Mouse (Mus musculus): ENCODE results near the gene Zfp148.
"Not testable (repeated sequence)": the region's sequence is repeated elsewhere in the genome, so short reads cannot be mapped to it uniquely, and the experiment has no call there.

The Zfp148 gene

DNA sequence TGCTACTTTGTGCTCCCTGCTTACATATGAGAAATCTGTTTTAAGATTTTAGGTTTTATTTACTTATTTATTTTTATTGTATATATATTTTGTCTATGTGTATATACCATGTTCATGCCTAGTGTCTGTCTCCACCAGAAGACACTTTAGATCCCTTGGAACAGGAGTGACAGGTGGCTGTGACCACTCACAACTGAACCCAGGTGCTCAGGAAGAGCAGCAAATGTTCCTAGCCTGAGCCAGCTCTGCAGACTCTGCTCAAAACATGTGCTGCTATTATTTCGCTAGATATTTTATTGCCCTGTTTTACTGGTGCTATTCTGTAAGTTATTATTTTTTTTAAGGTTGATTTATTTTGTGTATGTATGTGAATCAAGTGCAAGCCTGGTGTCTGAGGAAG is 78.5 kb downstream of the Zfp148 start:
- no peak for DNase-seq (ENCODE audit: low read depth in 2 of 2, low spot score in 2 of 2)

DNA sequence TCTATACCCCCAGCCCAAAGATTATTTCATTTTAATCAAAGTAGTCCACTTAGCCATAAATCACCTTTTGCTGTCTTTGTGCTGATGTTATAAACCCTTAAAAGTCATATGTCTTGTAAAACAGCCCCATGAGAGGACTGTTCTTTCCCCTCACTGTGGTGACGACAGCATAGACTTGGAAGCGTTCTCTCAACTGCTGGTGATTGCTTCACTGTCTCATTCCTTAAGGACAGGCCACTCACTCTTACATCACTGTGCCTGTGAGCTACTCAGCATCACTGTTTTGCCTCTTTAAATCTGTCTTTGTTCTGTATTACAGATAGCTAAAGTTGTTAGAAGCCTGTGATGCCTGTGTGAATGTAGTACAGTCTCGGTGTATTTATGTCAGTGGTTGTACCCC is 80.8 kb downstream of the Zfp148 start:
- no peak for DNase-seq (ENCODE audit: low read depth in 2 of 2, low spot score in 2 of 2)

DNA sequence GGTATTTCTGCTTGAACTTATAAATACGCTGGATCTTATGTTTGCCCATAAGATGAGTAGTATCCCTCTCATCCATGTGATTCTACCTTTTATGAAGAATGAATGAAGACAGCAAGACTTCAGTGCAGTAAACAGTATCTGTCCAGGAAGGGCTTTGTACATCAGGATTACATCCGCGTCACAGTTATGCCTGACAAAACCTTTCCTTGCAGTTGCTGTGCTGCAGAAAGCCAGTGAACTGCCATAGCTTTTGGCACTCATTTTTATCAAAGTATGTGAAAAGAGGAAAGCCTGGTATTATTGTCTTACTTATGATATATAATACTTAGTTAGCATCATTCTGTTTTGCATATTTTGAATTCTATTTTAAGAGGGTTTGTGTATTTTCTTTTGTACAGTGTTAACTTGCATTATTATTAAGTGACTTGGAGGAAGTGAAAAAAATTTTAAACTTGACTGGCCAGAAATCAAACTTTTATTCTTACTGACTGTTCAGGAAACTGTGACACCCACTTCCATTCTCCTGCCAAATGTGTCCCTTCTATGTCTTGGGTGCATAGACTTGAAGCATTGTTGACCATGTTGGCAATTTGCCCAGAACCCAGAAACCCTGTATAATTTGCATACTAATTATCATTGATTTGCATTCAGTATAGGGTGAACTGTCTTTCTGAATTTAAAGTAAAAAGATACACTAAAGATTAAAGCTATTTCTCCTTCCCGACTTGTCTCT is 84.0 kb downstream of the Zfp148 start:
- DNase-seq (ENCODE audit: low read depth in 2 of 2, low spot score in 2 of 2), result no peak

DNA sequence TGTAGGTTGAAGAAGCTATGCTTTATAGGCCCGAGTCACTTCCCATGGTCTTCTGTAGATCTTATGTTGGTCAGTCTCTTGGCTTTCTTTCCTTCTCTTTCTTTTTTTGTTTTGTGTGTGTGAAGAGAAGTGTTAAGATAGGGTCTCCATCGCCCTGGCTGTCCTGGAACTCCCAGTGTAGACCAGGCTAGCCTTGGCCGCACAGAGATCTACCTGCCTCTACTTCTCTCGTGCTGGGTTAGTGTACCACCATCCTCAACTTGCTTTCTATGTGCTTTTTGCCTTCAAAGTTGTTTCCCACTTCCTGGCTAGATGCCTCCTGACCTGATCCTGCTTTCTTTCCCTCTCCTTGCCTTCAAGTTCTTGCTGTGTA is 84.6 kb downstream of the Zfp148 start:
- DNase-seq (ENCODE audit: low read depth in 2 of 2, low spot score in 2 of 2), result no peak

DNA sequence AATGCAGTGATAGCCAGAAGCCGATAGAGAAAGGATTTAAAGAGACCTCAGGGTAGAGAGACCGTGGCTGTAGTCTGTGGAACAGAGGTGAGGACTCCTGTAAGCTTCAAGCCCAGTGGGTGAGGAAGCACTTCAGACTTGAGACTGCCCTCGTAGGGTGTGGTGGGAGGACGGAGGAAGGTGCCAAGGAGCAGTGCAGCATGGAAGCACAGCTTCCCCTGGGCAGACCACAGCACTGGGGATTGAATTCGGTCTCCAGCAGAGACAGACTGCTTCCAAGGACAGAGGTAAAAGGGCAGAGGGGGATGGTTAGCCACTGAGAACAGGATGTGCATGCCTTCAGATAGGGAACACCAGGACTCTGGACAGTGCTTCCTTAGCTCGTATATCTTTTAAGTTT is 86.8 kb downstream of the Zfp148 start:
- DNase-seq (ENCODE audit: low read depth in 2 of 2, low spot score in 2 of 2), result no peak

DNA sequence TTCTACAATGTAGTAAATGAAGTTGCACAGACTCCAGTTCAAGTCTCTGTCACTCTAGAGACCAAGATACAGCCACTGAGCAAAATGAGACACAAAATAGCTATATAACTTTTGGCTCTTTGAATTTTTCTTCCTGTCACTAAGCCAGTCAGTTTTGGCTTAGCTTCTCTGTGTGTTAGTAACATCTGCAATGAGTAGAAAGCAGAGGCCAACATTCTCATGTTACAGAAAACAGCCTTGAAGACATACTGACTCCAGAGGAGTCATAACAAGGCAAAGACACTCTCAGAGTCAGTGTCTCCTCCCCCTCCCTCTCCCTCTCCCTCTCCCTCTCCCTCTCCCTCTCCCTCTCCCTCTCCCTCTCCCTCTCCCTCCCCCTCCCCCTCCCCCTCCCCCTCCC is 89.3 kb downstream of the Zfp148 start:
- DNase-seq (ENCODE audit: low read depth in 2 of 2, low spot score in 2 of 2), result no peak

DNA sequence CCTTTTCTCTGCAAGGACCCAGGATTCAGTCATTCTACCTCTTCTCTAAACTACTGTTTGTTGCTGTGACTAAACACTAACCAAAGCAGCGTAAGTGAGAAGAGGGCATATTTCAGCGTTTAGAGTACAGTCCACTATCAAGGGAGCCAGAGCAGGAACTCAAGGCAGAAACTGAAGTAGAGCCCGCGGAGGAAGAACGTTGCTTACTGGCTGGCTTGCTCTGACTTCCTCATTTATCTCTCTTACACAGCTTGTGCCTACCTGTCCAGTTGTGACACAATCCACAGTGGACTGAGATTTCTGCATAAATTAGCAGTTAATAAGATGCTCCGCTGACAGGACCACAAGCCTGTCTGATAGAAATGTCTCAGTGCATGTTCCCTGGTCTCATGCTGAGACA is 93.7 kb downstream of the Zfp148 start:
- DNase-seq (ENCODE audit: low read depth in 2 of 2, low spot score in 2 of 2), result no peak

DNA sequence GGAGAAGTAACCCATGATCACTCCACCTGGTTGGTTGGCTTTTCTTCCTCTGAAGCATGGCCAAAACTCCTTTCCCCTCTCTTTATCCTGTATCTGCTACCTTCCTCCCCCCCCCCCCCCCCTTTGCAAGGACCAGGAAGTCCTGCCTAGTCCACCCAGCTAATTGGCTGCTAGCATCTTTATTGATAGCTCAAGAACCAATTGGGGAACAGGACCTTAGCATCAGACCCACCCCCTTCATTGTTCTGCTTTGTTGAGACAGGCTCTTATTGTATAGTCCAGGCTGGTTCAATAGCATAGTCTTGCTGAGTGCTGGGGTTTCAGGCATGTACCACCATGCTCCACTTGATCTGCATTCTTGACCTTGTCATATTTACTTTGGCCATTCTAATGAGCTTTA is 99.3 kb downstream of the Zfp148 start:
- DNase-seq (ENCODE audit: low read depth in 2 of 2, low spot score in 2 of 2), result no peak

DNA sequence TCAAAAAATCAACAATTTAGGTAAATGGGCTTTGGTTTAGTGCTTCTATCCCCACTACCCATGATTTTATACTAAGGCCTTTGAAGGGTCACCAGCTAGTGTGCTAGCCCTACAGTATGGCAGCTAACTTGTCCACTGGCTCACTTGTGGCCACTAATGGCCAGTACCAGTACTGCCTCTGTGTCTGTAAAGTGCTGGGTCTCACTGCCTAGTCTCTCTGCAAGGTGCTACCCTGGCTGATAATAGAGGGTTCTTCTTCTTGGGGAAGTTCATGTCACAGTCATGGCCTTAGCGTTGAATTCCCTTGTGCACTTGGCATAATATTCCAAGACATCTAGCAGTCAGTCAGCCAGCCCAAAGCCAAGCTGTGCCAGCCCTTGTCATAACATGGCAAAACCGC is 100.5 kb downstream of the Zfp148 start:
- DNase-seq (ENCODE audit: low read depth in 2 of 2, low spot score in 2 of 2), result peak in 1 of 2 experiments; percentile 28

DNA sequence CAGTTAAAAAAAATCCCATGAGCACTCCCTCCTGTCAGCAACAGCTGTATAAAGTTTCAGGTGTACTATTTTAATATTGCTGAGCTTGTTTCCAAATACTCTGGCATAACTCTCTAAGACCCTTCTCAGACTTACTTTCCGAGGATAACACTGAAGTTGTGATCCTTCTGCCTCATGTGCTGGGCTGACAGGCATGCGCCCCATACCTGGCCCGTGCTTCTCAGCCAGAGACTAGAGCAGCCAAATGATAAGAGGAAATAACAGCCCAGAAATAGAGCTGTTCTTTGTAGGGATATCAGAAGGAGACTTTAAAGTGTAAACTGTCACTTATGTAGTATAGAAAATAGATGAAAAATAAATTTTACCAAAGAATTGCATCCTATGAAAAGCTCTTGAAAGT is 101.7 kb downstream of the Zfp148 start:
- DNase-seq (ENCODE audit: low read depth in 2 of 2, low spot score in 2 of 2), result no peak

DNA sequence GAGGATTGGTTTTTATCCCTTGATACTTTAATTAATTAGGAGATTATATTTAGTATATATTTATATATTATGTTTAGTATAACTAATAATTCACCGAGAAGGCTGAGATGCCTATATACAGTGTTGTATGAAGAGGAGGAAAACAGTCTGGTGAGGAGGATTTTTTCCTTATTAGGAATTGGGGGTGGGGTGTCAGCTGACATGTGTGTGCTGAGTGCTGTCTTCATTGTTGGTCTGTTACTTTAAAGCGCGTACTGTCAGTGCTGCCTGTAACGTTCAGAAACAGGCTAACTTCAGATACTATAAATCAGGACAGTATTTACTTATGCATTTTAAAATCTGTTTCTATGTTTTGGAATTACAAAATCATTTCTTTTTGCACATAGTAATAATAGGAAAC is 107.1 kb downstream of the Zfp148 start:
- DNase-seq (ENCODE audit: low read depth in 2 of 2, low spot score in 2 of 2), result no peak

DNA sequence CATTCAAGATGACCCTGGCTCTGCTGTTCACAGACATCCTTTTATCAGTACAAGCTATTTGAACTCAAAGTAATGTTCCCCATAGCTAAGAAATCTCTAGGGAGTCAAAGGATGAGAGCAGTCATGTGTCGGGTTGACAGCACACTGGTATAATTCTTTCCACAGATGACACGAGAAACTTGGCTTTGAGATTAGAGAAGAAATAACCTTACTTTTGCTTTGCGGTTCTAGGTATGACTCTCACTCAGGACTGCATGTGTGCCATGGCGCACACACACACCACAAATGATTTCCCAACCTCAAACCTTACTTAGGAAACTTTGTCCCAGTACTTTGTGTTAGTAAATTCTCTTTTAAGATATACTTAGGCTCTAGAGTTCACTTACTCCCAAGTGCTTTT is 113.7 kb downstream of the Zfp148 start:
- DNase-seq (ENCODE audit: low read depth in 2 of 2, low spot score in 2 of 2), result no peak

DNA sequence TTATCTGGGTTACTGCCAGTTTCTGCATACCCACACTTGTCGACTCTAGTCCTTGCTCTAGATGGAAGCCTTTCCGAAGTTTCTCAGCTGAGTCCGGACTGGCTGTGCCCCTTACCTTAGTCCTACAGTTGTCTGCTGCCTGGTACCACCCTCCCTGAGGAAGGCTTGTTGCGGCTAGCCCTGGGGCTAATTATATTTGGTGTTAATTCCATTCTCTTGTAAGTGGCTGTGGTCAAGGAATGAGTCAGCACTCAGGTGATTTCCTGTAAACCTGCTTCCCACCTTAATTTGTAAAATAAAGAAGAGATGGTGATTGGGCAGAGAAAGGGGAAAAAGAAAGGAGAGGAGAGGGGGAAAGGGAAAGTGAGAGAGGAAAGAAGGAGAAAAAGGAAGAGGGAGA is 127.4 kb downstream of the Zfp148 start:
- DNase-seq (ENCODE audit: low read depth in 2 of 2, low spot score in 2 of 2), result no peak

DNA sequence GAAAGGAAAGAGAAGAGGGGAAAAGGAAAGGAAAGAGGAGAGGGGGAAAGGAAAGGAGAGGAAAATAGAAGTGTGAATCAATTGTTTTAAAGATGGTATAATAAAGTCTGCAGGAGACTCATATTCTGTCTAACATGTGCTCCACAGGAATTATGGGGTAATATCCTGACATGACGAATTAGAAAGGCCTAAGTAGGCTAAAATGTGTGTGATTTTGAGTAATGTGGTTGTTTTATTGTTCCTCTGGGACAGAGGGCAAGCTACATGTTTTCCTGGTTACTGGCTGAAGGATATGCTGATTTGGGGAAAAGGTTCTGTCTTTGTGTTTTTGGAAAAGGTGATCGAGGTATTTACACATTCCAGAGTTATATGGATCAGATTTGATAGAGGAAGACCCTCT is 128.6 kb downstream of the Zfp148 start:
- DNase-seq (ENCODE audit: low read depth in 2 of 2, low spot score in 2 of 2), result not testable (repeated sequence)

DNA sequence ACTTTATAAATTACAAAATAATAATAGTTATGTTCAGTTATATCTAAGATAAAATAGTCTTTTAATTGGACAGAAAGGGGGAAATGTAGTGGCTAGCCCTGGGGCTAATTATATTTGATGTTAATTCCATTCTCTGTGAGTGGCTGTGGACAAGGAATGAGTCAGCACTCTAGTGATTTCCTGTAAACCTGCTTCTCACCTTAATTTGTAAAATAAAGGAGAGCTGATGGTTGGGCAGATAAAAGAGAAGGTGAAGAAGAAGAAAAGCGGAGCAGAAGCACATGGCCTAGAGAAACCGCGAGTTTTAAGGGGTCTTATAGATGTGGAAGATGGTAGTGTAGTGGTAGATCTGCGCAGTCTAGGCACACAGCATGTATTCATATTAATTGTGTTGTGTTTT is 130.2 kb downstream of the Zfp148 start:
- not testable (repeated sequence) for DNase-seq (ENCODE audit: low read depth in 2 of 2, low spot score in 2 of 2)

DNA sequence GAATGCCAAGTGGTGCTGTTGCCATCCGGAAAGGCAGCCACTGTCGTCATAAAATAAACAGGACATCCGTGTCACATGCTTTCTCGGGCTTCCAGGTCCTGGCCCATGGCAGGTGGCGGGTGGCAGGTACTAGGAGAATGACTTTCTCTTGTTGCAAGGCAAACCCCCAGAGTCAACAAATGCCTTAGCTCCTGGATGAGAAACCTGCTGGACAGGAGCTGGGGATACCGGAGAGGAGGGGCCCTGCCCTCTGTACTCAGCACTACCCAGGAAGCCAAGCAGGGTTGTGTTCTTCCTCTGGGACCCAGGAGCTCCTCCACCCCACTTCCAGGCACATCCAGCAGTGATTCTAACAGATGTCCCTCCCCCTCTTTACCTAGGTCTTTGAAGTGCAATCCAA is 131.9 kb downstream of the Zfp148 start:
- no peak for DNase-seq (ENCODE audit: low read depth in 2 of 2, low spot score in 2 of 2)

DNA sequence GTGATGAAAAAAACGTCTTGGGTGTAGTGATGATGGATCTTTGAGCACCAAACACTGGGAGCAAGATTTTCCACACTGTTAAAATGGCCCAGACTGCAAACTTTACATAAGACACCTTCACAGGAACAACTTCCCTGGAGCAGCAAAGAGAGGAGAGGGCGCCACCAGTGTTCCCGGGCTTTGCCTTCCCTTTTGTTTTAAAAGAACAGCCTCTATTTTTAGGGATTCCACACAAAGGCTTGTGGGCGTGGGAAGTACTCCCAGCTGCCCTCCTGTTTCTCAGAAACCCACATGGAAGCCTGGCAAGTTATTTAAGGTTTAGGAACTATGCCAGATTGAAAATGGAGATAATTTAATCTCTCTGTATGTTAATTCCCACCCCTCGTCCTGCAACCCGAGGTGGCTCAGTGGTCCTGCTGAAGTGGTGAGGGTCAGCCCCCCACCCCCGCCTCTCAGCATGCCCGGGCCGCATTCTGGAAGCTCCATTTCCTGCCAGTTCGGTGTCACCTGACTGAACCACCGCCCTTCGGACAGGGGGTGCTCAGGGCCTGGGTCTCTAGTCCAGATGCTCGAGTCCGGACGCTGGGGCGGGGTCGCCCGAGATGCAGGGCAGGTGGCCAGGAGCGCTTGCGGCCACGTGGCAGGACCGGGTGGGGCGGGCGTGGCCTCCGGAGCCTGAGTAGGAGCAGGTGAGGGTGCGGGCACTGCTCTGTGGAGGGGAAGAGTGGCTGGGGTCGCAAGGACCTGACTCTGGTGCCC is 136.3 kb downstream of the Zfp148 start, which contains the start of gene Slc12a8:
Slc12a8 (plus strand) TSS at position 522 of the 759 bp plus-strand sequence.
- DNase-seq (ENCODE audit: low read depth in 2 of 2, low spot score in 2 of 2), result no peak

DNA sequence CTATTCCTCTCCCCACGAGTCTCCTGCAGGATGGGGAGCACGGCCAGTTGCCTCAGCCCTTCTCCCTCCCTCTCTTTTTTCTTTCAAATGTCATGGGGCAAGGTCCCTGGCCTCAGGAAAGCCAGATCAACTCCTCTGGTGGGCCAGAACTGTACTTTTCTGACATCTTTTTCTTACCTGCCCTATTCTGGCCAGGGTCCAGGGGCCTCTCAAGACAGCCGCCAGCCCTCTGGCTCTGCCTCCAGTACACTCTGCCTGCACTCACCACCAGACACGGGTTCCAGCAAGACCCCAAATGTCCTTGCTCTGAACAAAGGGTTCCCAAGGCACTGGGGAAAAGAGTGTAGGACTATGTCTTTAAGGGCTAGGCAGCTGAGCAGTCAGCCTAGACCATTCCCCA is 137.0 kb downstream of the Zfp148 start:
- DNase-seq (ENCODE audit: low read depth in 2 of 2, low spot score in 2 of 2), result no peak

DNA sequence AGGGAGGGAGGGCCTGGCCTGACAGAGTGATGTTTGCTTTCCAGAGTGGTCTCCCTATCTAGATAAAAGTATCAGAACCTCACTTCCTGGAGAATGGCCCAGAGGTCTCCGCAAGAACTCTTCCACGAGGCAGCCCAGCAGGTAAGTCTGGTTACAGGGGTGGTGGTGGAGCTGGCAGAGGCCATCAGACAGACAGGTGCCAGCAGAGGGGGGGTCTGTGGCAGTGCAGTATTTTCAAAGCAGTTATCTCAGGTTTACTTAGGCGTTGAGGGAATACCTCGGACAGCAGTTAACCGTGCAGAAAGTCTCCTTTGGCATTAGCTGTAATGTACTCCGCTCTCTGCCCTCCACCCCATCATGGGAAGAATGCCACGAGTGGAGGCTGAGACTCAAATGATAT is 137.6 kb downstream of the Zfp148 start:
- DNase-seq (ENCODE audit: low read depth in 2 of 2, low spot score in 2 of 2), result no peak

DNA sequence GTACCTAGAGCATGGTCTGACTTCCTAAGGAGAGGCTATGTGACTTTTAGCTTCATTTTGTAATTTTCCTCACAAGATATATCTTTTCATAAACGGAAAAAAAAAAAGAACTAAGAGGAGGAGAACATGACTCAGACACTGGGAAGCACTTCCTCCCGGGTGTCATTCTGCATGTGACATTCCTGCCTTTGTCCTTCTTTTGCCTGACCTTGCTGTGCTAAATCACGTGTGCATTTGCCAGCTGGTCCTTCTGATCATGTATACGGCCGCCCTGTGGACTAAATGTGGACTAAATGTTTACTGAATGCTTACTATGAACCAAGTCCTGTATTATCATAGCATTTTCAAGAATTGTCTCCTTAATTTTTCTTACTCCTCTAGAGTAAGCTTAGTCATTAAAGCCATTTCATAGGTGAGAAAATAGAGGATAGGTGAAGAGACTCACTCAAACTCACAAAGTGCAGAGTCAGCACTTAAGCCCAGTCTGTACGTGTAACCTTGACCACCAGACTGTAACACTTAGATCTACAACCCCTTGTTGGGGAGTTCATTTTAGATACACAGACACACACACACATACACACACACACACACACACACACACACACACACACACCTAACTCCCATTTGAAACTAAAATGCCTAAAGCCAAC is 139.4 kb downstream of the Zfp148 start:
- no peak for DNase-seq (ENCODE audit: low read depth in 2 of 2, low spot score in 2 of 2)

DNA sequence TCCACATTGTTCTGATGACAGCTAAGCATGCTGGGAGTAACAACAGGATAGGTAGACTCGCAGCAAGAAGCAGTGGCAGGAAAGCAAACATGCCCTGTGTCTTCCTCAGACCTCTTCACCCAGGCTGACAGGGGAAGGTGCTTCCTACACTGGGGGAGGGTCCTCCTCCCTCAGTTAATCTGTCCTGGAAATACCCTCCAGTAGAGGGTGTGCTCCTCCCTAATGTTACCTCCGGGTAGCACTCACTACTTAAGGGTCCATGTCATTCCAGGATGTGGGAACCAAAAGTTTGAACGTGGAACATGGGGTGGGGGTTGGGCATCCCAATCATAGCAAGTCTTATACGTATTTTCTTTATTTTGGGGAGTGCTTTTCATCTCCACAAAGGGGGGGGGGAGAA is 141.9 kb downstream of the Zfp148 start:
- no peak for DNase-seq (ENCODE audit: low read depth in 2 of 2, low spot score in 2 of 2)

DNA sequence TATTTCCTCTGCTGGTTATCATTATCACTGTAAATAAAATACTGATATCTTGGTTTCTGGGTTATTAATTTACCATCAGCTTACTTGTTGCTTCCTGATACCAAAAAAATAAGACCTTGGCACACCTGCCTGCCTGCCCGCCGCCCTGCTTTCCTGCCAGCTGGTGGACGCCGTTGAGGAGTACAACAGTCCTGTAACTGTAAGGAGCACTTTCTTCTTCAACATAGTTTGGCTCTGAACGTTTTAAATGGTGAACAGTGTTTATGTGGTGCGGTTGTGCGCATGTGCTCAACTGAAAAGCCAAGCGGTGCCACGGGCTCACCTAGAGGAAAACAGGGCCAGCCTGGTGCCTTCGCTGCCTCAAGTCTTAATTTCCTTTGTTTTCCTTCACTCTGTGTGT is 142.9 kb downstream of the Zfp148 start:
- no peak for DNase-seq (ENCODE audit: low read depth in 2 of 2, low spot score in 2 of 2)
